Mouse (Mus musculus) hindbrain, postnatal 0 days (tissue): Measurements from ENCODE around the gene Socs2. TPM values are rescaled to one million over a fixed set of nuclear protein-coding genes. Genes with fewer than 3 reads are reported as not detected.

Experiments used
- ATAC-seq: fragments of 200-750 bp; cut with Nextera tagmentation; 2 replicates; pipeline ENCODE4 v1.8.0; 2017; ENCODE audit warnings: mild to moderate bottlenecking, moderate TSS enrichment, moderate library complexity
- DNase-seq: peaks from one replicate; pipeline ENCODE4 v3.0.0-alpha.2; 2015; ENCODE audit warnings: low spot score
- H3K27ac ChIP-seq: fragments of 300-500 bp; sonication (generic); 2 replicates; pipeline ENCODE4 v1.5.1; 2014; ENCODE audit warnings: mild to moderate bottlenecking
- H3K27me3 ChIP-seq: fragments of 300-500 bp; sonication (generic); 2 replicates; pipeline ENCODE4 v1.6.1; 2014; ENCODE audit warnings: low read length, mixed read lengths; ENCODE audit not compliant: insufficient read depth
- H3K36me3 ChIP-seq: fragments of 300-500 bp; sonication (generic); 2 replicates; pipeline ENCODE4 v1.6.1; 2014; ENCODE audit warnings: low read length, mixed read lengths; ENCODE audit not compliant: insufficient read depth
- H3K4me1 ChIP-seq: fragments of 300-500 bp; sonication (generic); 2 replicates; pipeline ENCODE4 v1.6.1; 2014; ENCODE audit warnings: antibody characterized with exemption, low read length, mixed read lengths; ENCODE audit not compliant: insufficient read depth
- H3K4me2 ChIP-seq: fragments of 300-500 bp; sonication (generic); 2 replicates; pipeline ENCODE4 v1.6.1; 2014; ENCODE audit warnings: low read depth, mild to moderate bottlenecking, low read length, moderate library complexity, mixed read lengths
- H3K4me3 ChIP-seq: fragments of 300-500 bp; sonication (generic); 2 replicates; pipeline ENCODE4 v1.5.1; 2014; ENCODE audit warnings: low read length
- H3K9ac ChIP-seq: fragments of 300-500 bp; sonication (generic); replicated peaks from 2 replicates; pipeline ENCODE4 v1.6.1; 2014; ENCODE audit warnings: mild to moderate bottlenecking, low read length, moderate library complexity, mixed read lengths
- H3K9me3 ChIP-seq: fragments of 300-500 bp; sonication (generic); 2 replicates; pipeline ENCODE4 v1.6.1; 2016; ENCODE audit warnings: low read length, mixed read lengths
- CTCF ChIP-seq: IDR thresholded peaks from 2 replicates; pipeline ENCODE4 v1.5.1; 2016; ENCODE audit warnings: antibody characterized with exemption, control low read depth, low read depth
- WGBS: fragments of 180-500 bp; shearing (Covaris S2); extraction: QIAGEN DNeasy Blood & Tissue Kit; methylation state at CpG from one replicate; pipeline ENCODE4 v1.1.7; 2014; 5-methylcytosine and 5-hydroxymethylcytosine counted together
- polyA plus RNA-seq: library from polyadenylated mRNA; unstranded; fragments of >200 nt; fragmentation: Nextera tagmentation; extraction: Ambion mirVana; gene quantifications from 2 replicates; pipeline ENCODE4 v1.2.1, GENCODE M21; 2015
- total RNA-seq: library from RNA; depleted of rRNA; stranded (reverse); fragments of >200 nt; gene quantifications from 2 replicates; pipeline ENCODE4 v1.2.3, GENCODE M21; 2014

Gene Socs2
- total and polyA plus RNA-seq, 2 experiments from 2014 or later = 51.7 to 122 TPM

DNA sequence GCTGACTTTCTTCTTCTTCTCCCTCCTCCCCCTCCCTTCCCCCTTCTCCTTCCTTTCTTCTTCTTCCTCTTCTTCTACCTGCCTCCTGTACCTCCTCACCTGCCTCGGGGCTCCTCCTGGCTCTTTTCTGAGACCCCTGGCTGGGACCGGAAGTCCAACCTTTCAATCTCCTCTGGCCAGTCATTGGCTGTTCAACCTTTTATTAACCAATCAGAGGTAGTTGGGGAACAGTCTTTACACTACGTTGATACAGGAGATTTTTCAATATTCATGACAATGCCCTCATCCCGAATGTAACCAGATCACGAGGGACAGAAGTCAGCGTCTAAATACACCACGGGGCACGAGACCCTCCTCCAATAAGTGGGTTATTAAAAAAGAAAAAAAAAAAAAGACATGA is 32.5 kb downstream of the Socs2 start:
- Histone ChIP-seq H3K9ac (no peak overlapping the region), H3K4me3 (no peak overlapping the region), H3K4me2 (no peak overlapping the region), H3K9me3 (no peaks in the 10 kb centered on the region), H3K27ac (no peak overlapping the region), H3K36me3 (no peaks in the 10 kb centered on the region), H3K4me1 (no peaks in the 10 kb centered on the region), H3K27me3 (no peaks in the 10 kb centered on the region)
- ATAC-seq = no peak
- TF ChIP-seq CTCF = no peak
- WGBS = 82% methylated on average over 8 of the region's 8 CpGs
- no peak for DNase-seq

DNA sequence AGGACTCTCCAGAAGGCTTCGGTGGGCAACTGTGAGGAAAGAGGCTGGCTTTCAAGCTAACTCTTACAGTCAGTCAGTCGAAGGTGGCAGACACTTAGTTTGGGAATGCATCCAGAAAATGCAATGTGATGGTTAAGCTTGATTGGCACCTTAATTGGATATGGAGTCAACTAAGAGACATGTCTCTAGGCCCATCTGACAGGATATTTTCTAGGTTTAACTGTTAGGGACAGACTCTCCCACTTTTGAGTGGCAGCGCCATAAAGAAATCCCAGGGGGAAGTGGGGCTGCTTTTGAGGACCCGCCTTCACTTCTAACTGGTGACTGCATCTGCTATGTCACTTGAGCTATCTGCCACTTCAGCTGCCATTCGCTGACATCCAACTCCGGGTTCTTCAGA is 43.6 kb downstream of the Socs2 start:
- ATAC-seq (no peak), DNase-seq (no peak)
- no peaks in the 10 kb centered on the region for H3K36me3 ChIP-seq
- H3K4me2 ChIP-seq = no peak overlapping the region
- H3K9ac ChIP-seq = no peak overlapping the region
- no peaks in the 10 kb centered on the region for H3K27me3 ChIP-seq
- WGBS = 87% methylated on average over 6 of the region's 6 CpGs
- TF ChIP-seq CTCF = no peak
- H3K27ac ChIP-seq = no peak overlapping the region
- H3K4me1 ChIP-seq = no peaks in the 10 kb centered on the region
- H3K4me3 ChIP-seq = no peak overlapping the region
- H3K9me3 ChIP-seq = no peaks in the 10 kb centered on the region

DNA sequence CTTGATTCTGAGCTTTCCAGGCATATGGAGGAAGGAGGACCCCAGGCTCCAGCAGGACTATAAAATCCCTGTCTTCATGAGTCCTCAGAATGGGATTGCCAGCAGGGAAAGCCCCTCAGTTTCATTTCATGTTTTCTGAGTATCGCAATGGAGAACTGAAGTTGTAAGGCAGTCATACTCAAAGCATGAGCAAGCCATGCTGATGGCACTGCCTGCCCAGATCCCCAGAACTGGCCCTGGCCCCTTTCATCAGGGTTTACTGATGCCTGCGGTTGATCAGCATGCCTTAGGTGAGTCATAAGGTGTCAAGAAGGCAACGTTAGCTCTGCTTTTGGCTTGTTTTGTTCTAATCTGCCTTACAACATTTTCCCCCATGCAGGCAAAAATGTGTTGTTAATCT is 45.0 kb downstream of the Socs2 start:
- no peaks in the 10 kb centered on the region for H3K36me3 ChIP-seq
- no peaks in the 10 kb centered on the region for H3K4me1 ChIP-seq
- no peaks in the 10 kb centered on the region for H3K9me3 ChIP-seq
- no peak for DNase-seq
- H3K27ac ChIP-seq = no peak overlapping the region
- ATAC-seq = no peak
- H3K4me3 ChIP-seq = no peak overlapping the region
- H3K27me3 ChIP-seq = no peaks in the 10 kb centered on the region
- no peak overlapping the region for H3K4me2 ChIP-seq
- H3K9ac ChIP-seq = no peak overlapping the region
- WGBS = 84% methylated on average over 3 of the region's 3 CpGs
- no peak for TF ChIP-seq CTCF

DNA sequence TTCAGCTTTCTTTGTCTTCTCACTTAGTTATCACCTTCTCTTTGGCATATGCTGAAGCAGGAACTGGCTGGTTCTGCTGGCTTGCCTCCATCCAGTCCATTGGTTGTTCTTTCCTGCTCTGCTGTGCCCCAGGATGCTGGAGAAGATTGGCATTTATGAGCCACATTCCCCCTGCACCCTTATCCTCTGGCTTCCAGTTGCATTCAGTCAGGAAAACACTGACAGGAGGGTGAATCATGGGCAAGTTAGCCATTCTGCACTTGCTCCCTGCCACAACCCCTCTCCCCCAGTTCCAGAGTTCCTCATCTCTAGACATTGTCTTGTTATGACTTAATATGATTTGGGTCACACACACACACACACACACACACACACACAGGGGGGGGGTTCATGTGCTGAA is 47.8 kb downstream of the Socs2 start:
- no peak for TF ChIP-seq CTCF
- Histone ChIP-seq H3K36me3 (no peaks in the 10 kb centered on the region), H3K4me1 (no peaks in the 10 kb centered on the region), H3K9ac (no peak overlapping the region), H3K4me3 (no peak overlapping the region), H3K4me2 (no peak overlapping the region), H3K27ac (no peak overlapping the region), H3K27me3 (no peaks in the 10 kb centered on the region), H3K9me3 (no peaks in the 10 kb centered on the region)
- ATAC-seq (no peak), DNase-seq (no peak)

DNA sequence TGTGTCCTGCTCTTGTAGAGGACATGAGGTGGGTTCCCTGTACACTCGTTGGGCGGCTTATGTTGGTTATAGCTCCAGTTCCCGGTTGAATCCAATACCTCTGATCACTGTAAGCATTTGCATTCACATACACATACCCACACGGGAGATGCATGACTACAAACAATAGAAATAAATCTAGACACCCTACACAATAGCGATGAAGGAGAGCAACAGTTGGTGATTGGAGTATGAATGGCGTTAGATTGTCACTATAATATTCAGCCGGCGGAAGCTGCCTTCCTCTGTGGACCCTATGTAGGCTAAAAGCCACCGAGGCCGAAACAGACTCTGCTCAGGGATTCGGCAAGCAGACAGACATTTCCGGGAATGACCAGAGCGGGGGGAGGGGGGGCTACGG is 48.8 kb downstream of the Socs2 start:
- ATAC-seq (no peak), DNase-seq (no peak)
- Histone ChIP-seq H3K27me3 (no peaks in the 10 kb centered on the region), H3K4me1 (no peaks in the 10 kb centered on the region), H3K9me3 (no peaks in the 10 kb centered on the region), H3K27ac (no peak overlapping the region), H3K4me3 (no peak overlapping the region), H3K4me2 (no peak overlapping the region), H3K36me3 (no peaks in the 10 kb centered on the region), H3K9ac (no peak overlapping the region)
- whole genome bisulfite sequencing = 85% methylated on average over 14 of the region's 14 CpGs
- TF ChIP-seq CTCF = no peak

DNA sequence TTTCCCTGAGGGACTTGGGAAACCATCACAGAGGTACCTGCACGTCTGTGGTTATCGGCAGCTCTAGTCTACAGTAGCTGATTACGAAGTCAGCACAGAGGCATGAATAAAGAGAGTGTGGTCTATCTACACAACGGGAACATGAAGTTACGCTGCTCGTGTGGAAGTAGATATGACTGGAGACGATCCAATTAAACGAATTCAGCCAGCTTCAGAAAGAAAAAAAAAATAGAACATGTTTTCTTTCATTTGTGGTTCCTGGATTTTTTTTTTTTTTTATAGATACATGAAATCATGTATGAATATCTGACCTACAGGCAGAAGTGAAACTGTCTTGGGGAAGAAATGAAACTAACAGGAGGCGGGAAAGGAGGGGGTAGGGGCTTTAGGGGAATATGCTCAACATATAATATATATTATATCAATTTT is 49.3 kb downstream of the Socs2 start:
- TF ChIP-seq CTCF = no peak
- Histone ChIP-seq H3K9ac (no peak overlapping the region), H3K4me3 (no peak overlapping the region), H3K36me3 (no peaks in the 10 kb centered on the region), H3K9me3 (no peaks in the 10 kb centered on the region), H3K4me1 (no peaks in the 10 kb centered on the region), H3K4me2 (no peak overlapping the region), H3K27me3 (no peaks in the 10 kb centered on the region), H3K27ac (no peak overlapping the region)
- no peak for DNase-seq
- 81% methylated on average over 9 of the region's 9 CpGs for WGBS
- ATAC-seq = no peak

DNA sequence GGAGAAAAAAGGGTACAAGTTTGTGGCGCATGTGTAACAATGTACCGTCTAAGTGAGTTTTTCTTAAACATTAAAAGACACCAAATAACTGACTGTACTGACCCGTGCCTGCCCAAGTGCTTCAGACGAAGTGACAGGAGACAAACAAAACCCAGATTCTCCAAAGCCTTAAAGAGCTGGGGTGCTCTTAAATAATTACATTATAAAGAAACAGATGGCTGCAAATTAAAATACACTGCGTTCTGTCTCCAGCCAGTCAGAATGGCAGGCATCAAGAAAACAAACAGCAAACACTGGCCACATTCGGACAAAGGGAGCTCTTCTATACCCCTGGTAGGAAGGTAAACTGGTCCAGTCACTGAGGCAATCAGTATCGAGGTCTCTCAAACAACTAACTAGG is 49.7 kb downstream of the Socs2 start:
- Histone ChIP-seq H3K27ac (no peak overlapping the region), H3K36me3 (no peaks in the 10 kb centered on the region), H3K4me3 (no peak overlapping the region), H3K9ac (no peak overlapping the region), H3K4me2 (no peak overlapping the region), H3K9me3 (no peaks in the 10 kb centered on the region), H3K4me1 (no peaks in the 10 kb centered on the region), H3K27me3 (no peaks in the 10 kb centered on the region)
- ATAC-seq (no peak), DNase-seq (no peak)
- 73% methylated on average over 7 of the region's 7 CpGs for WGBS
- no peak for TF ChIP-seq CTCF

DNA sequence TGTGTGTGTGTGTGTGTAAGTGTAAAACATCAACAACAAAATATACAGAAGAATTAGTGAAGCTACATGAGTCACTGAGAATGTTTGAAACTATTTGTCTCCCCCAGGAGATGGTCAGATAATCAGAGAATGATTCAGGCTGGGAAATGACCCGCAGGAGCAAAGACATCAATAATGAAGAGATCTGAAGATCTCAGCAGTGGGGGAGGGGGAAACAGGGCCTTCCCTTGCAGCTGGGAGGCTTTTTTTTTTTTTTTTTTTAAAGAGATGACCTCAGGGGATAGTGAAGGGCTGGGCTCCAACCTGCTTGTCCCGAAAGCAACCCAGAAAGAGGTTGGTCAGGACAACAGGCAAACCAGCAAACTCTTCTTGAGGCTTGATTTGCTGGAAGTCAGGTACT is 54.7 kb downstream of the Socs2 start:
- no peak overlapping the region for H3K9ac ChIP-seq
- WGBS = 31% methylated on average over 2 of the region's 2 CpGs
- H3K36me3 ChIP-seq = no peaks in the 10 kb centered on the region
- ATAC-seq (no peak), DNase-seq (peak; percentile 4)
- H3K4me1 ChIP-seq = no peaks in the 10 kb centered on the region
- no peak overlapping the region for H3K4me2 ChIP-seq
- H3K27me3 ChIP-seq = no peaks in the 10 kb centered on the region
- H3K4me3 ChIP-seq = no peak overlapping the region
- H3K9me3 ChIP-seq = no peaks in the 10 kb centered on the region
- no peak overlapping the region for H3K27ac ChIP-seq
- no peak for TF ChIP-seq CTCF
